Mouse (Mus musculus): ENCODE data around the gene Cldn15. TPM values are rescaled to one million over a fixed set of nuclear protein-coding genes. Genes with fewer than 3 reads are reported as not detected.
"Not testable (repeated sequence)": the region's sequence is repeated elsewhere in the genome, so short reads cannot be mapped to it uniquely, and the experiment has no call there.

Gene Cldn15
- total RNA-seq (2014; fragmentation: Nextera tagmentation): 63.2 and 84.0 TPM in 2 replicates
- total RNA-seq (2017): 57.8 and 64.5 TPM in 2 replicates

- no peak for ATAC-seq (replicated peaks; ENCODE audit: poor library complexity, severe bottlenecking)
Observed at GRCm38 (mm10) chr5:136966331-136966730, at the start of gene Cldn15. TSS of gene Cldn15 (plus strand) at chr5:136966616.

GRCm38 (mm10) chr5:136917613-136918242, 48.7 kb upstream of the Cldn15 start:
- no peak for ATAC-seq (replicated peaks; ENCODE audit: poor library complexity, severe bottlenecking)

GRCm38 (mm10) chr5:136918655-136919472, 47.6 kb upstream of the Cldn15 start:
- ATAC-seq (replicated peaks; ENCODE audit: poor library complexity, severe bottlenecking): peak; percentile 95

- 0 out of 2 replicates have a peak, but pooled peaks have one; percentile 23 for ATAC-seq (replicated peaks; ENCODE audit: poor library complexity, severe bottlenecking)
Observed at GRCm38 (mm10) chr5:136919546-136920301, 46.7 kb upstream of the Cldn15 start.

GRCm38 (mm10) chr5:136922830-136923229, 43.6 kb upstream of the Cldn15 start:
- ATAC-seq (replicated peaks; ENCODE audit: poor library complexity, severe bottlenecking): no peak

- no peak for ATAC-seq (replicated peaks; ENCODE audit: poor library complexity, severe bottlenecking)
Observed at GRCm38 (mm10) chr5:136923751-136924478, 42.5 kb upstream of the Cldn15 start.

GRCm38 (mm10) chr5:136929073-136929472, 37.3 kb upstream of the Cldn15 start:
- peak; percentile 88 for ATAC-seq (replicated peaks; ENCODE audit: poor library complexity, severe bottlenecking)

GRCm38 (mm10) chr5:136931896-136932295, 34.5 kb upstream of the Cldn15 start:
- ATAC-seq (replicated peaks; ENCODE audit: poor library complexity, severe bottlenecking): no peak

GRCm38 (mm10) chr5:136932956-136933355, 33.5 kb upstream of the Cldn15 start:
- no peak for ATAC-seq (replicated peaks; ENCODE audit: poor library complexity, severe bottlenecking)

GRCm38 (mm10) chr5:136933930-136934329, 32.5 kb upstream of the Cldn15 start:
- no peak for ATAC-seq (replicated peaks; ENCODE audit: poor library complexity, severe bottlenecking)

GRCm38 (mm10) chr5:136935905-136936695, 30.3 kb upstream of the Cldn15 start:
- ATAC-seq (replicated peaks; ENCODE audit: poor library complexity, severe bottlenecking): peak; percentile 46; the same call in 1 of the 2 replicates

GRCm38 (mm10) chr5:136936750-136937149, 29.7 kb upstream of the Cldn15 start:
- ATAC-seq (replicated peaks; ENCODE audit: poor library complexity, severe bottlenecking): no peak

- no peak for ATAC-seq (replicated peaks; ENCODE audit: poor library complexity, severe bottlenecking)
Observed at GRCm38 (mm10) chr5:136937621-136938020, 28.8 kb upstream of the Cldn15 start.

GRCm38 (mm10) chr5:136939284-136939683, 27.1 kb upstream of the Cldn15 start:
- no peak for ATAC-seq (replicated peaks; ENCODE audit: poor library complexity, severe bottlenecking)

GRCm38 (mm10) chr5:136940029-136940428, 26.4 kb upstream of the Cldn15 start:
- ATAC-seq (replicated peaks; ENCODE audit: poor library complexity, severe bottlenecking): not testable (repeated sequence)

- ATAC-seq (replicated peaks; ENCODE audit: poor library complexity, severe bottlenecking): no peak
Observed at GRCm38 (mm10) chr5:136940845-136941560, 25.4 kb upstream of the Cldn15 start.

- ATAC-seq (replicated peaks; ENCODE audit: poor library complexity, severe bottlenecking): no peak
Observed at GRCm38 (mm10) chr5:136942781-136943180, 23.6 kb upstream of the Cldn15 start.

GRCm38 (mm10) chr5:136943382-136943781, 23.0 kb upstream of the Cldn15 start:
- ATAC-seq (replicated peaks; ENCODE audit: poor library complexity, severe bottlenecking): no peak

GRCm38 (mm10) chr5:136945084-136945483, 21.3 kb upstream of the Cldn15 start:
- ATAC-seq (replicated peaks; ENCODE audit: poor library complexity, severe bottlenecking): no peak

Measured in granulocyte monocyte progenitor cell, adult 5-6 weeks (primary cell).